Mouse (Mus musculus) gastrocnemius, adult 8-10 months (tissue): Measurements from ENCODE around the gene Cux2. TPM values are rescaled to one million over a fixed set of nuclear protein-coding genes. Genes with fewer than 3 reads are reported as not detected.
A peak's percentile ranks its signal among the peaks of the same experiment; 100 is the strongest.

Experiments used
- DNase-seq, 2 experiments: peaks; one replicate each; pipeline ENCODE4 v3.0.0; 2022; ENCODE audit warnings: low spot score in 2 of 2
- total RNA-seq, 4 experiments: library from RNA; stranded (reverse); gene quantifications; 2 replicates each; pipeline ENCODE4 v1.2.4; 2022

Gene Cux2
- total RNA-seq, 4 experiments from 2014 or later: 1.8 to 3.4 (median 2.3) TPM

DNA sequence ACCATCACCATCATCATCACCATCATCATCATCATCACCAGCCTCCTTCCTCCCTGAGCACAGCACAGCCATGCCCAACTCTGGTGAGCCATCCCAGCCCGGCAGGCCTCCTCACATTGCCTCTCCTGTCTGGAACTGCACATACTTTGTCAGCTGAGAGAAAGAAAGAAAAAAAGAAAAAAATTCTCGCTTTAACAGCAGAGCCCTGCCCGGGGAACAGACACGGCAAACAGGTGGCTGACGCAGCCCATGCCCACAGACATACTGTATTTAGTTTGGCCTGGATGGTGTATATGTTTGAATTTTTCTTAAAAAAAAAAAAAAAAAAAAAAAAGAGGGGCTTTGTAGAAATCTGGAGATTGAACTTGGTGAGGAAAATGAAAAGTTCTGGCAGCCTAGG is 82.4 kb downstream of the Cux2 start:
- no peak for DNase-seq

DNA sequence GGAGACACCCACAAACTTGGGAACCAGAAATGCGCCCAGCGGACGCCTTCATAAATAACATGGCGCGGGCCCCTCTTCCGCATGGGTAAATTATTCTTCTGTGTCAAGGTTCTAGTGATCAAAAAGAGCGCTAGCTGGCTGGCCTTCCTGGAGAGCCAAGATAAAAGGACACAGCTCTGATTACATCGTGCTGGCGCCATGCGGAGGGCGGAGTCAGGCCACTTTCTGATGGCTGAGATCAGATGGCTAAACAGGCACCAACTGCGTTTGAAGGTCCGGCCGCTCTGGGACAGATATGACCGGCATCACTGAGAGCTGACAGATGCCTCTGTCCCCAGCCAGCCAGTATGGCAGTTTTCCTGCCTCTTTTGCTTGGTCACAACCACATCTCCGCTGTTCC is 83.0 kb downstream of the Cux2 start:
- peak in 1 of 2 experiments; percentile 37 for DNase-seq

DNA sequence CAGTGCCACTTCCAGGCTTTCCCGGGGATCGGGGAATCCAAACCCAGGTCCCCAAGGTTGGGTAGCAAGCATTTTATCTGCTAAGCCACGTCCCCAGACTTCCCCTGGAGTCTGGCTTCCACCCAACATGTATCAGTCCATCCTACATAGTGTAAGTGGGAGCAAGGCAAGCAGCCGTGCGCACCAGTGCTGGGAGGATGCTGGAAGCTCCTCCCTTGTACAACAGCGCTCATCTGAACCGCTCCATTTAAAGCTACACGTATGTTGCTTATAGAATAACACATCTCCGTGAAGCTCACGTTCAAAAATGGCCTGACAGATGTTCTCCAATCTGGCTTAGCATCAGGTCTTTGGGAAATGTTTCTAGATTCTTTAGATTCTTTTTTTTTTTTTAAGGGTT is 86.9 kb downstream of the Cux2 start:
- no peak for DNase-seq

GRCm38 (mm10) chr5:121962359-121962758 is 87.5 kb downstream of the Cux2 start:
- DNase-seq: no peak

- no peak for DNase-seq
These were observed 88.6 kb downstream of the Cux2 start for GRCm38 (mm10) chr5:121961256-121961655.

GRCm38 (mm10) chr5:121959688-121960087 is 90.2 kb downstream of the Cux2 start:
- DNase-seq: no peak

- no peak for DNase-seq
These were observed 91.4 kb downstream of the Cux2 start for GRCm38 (mm10) chr5:121958551-121958950.

DNA sequence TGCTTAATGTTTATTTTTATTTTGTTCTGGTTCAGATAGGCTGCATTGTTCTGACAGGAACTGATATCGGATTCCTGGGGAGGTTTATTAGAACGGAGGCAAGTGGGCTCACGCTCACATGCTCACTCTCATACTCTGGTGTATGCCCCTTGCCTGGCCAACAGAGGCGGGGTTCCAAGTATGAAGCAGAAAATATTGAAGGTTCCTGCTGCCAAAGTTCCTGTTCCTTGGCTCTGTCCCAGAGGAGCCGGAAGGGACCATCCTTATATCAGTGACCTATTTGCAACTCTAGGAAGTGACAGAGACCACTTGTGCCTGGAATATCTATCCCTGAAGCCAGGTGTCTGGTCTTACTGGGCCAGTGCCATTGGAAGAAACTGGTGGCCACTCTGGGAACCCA is 94.1 kb downstream of the Cux2 start:
- no peak for DNase-seq

DNA sequence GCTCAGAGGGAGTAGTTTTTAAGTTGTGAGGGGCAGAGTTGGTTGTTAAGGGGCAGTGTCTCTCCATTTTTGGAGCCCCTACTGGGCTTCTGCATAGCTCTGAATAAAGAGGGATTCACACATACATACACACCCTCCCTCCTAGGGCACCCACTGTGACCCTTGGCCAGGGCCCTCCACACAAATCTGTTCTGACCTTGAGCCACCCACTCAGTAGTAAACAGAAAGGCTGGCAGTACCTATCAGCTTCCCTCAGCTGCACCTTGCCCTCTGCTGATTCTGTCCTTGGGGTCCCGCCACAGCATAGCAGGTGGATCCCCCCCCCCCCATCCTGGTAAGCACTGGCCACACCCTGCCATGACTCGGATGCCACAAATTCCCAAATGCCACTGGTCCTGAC is 99.7 kb downstream of the Cux2 start:
- DNase-seq: no peak

GRCm38 (mm10) chr5:121949050-121949443 is 100.9 kb downstream of the Cux2 start:
- no peak for DNase-seq

GRCm38 (mm10) chr5:121948302-121949049 is 101.4 kb downstream of the Cux2 start:
- no peak for DNase-seq

GRCm38 (mm10) chr5:121946657-121947245 is 103.2 kb downstream of the Cux2 start:
- no peak for DNase-seq

GRCm38 (mm10) chr5:121945819-121946218 is 104.1 kb downstream of the Cux2 start:
- DNase-seq: no peak

GRCm38 (mm10) chr5:121944021-121944790 is 105.7 kb downstream of the Cux2 start:
- peak; percentile 8 to 42 for DNase-seq

- no peak for DNase-seq
These were observed 106.4 kb downstream of the Cux2 start for GRCm38 (mm10) chr5:121943472-121943871.

DNA sequence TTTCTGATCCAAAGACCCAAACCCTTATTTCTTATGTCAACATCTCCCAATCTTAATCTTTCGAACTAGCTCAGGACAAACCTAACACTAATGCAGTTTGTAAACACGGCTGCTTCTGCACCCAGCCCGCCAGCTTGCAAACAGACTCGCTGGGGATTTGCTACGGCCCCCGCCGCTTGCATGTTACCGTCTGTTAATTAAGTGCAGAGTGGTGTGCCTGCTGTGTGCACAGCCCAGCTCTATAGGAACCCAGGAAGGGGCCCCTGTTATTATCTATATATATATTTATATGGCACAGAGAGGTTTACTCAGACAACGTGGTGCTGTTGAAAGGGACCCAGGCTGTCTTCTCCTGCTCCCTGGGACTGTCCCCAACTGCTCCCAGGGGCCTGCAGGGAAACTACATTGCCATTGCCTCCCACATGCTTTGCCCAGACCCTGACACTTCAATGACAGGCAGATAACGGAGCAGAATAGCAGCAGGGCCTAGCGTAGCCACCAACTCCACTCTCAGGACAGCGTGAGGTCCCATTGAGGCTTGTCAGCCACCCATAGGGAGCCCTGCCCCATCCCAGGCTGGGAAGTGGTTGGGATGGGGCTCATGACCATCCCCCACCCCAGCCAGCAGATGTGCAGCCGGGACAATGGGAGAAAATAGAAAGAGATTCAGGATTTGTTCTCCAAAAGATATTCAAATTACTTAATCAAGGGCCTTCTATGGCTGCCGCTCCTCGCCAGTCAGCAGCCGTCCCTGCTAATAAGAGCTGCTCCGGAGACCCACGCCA is 111.6 kb downstream of the Cux2 start:
- DNase-seq: no peak

DNA sequence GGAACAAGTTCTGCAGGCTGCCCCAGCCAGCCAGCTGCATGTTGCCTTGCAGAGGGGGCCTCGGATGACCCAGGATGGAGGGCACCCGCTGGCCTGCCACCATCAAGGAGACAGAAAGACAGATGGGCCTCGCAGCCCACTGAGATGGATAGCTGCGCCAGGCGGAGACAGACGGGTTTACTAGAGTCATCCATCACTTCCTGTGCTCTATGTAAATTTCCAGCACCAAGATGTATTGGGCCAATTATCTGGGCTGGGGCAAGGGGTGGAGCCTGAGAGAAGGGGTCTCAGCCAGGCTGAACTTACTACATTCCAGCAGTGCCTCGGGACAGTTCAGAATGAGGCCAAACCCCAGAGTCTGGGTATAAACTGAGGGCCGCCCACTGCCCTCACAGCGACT is 119.6 kb downstream of the Cux2 start:
- DNase-seq: no peak

- no peak for DNase-seq
These were observed 121.4 kb downstream of the Cux2 start for GRCm38 (mm10) chr5:121928362-121929000.

DNA sequence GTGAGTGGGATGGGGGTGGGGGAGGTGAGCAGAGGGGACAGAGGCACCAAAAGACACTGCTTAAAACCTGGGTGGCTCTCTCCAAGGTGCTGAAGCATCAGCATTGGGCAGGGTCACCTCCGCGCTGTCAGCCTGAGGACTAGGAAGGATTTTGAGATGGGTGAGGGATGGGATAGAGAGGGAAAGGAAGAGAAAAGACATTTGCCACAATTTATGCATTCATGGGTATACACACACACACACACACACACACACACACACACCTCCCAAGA is 123.4 kb downstream of the Cux2 start:
- no peak for DNase-seq

GRCm38 (mm10) chr5:121925751-121926542 is 124.0 kb downstream of the Cux2 start:
- DNase-seq: no peak

GRCm38 (mm10) chr5:121925291-121925690 is 124.6 kb downstream of the Cux2 start:
- no peak for DNase-seq
